Mouse (Mus musculus) kidney, adult 2 months (tissue): ENCODE results near the gene Tcf12. TPM values are rescaled to one million over a fixed set of nuclear protein-coding genes. Genes with fewer than 3 reads are reported as not detected.

Source experiments
- DNase-seq: peaks from one replicate; pipeline ENCODE4 v3.0.0; 2021
- H3K27ac ChIP-seq: fragments of 200-500 bp; 2 replicates; pipeline ENCODE4 v1.5.1; 2012; ENCODE audit warnings: low read depth, low read length, control low read depth, inconsistent platforms; ENCODE audit not compliant: insufficient read depth
- H3K27me3 ChIP-seq: fragments of 200-500 bp; replicated peaks from 2 replicates; pipeline ENCODE4 v1.6.1; 2012; ENCODE audit warnings: mild to moderate bottlenecking, moderate library complexity, low read length, inconsistent platforms; ENCODE audit not compliant: control insufficient read depth, insufficient read depth
- H3K36me3 ChIP-seq: fragments of 200-500 bp; 2 replicates; pipeline ENCODE4 v1.6.1; 2012; ENCODE audit warnings: mild to moderate bottlenecking, moderate library complexity, low read length, inconsistent platforms; ENCODE audit not compliant: control insufficient read depth, insufficient read depth
- H3K4me1 ChIP-seq: fragments of 200-500 bp; 2 replicates; pipeline ENCODE4 v1.6.1; 2011; ENCODE audit warnings: low read length; ENCODE audit not compliant: control insufficient read depth, insufficient read depth
- H3K4me3 ChIP-seq: fragments of 200-500 bp; 2 replicates; pipeline ENCODE4 v1.5.1; 2011; ENCODE audit warnings: mild to moderate bottlenecking, low read depth, low read length, control low read depth; ENCODE audit not compliant: insufficient read depth
- CTCF ChIP-seq: fragments of 200-500 bp; conservative IDR thresholded peaks from 2 replicates; pipeline ENCODE4 v1.5.1; 2011; ENCODE audit warnings: low read depth, mild to moderate bottlenecking, control low read depth, low read length, moderate library complexity, mixed read lengths; ENCODE audit not compliant: insufficient read depth, insufficient read length
- POLR2A ChIP-seq: fragments of 200-500 bp; IDR thresholded peaks from one replicate; pipeline ENCODE4 v1.6.1; 2011; ENCODE audit warnings: low read depth, low read length, control low read depth
- WGBS: fragments of 180-500 bp; shearing (Covaris S2); methylation state at CpG from one replicate; pipeline ENCODE4 v1.1.7; 2018; 5-methylcytosine and 5-hydroxymethylcytosine counted together
- polyA plus RNA-seq: library from polyadenylated mRNA; depleted of rRNA; stranded (reverse); fragments of >200 nt; gene quantifications from 2 replicates; pipeline ENCODE4 v1.2.3, GENCODE M21; 2012

Tcf12 gene
- polyA plus RNA-seq, 1 experiment, result 50.0 TPM

GRCm38 (mm10) chr9:71894246-71894942 lies 217.3 kb downstream of the Tcf12 start:
- TF ChIP-seq POLR2A, result no peak
- Histone ChIP-seq H3K27me3 (no peaks in the 10 kb centered on the region), H3K4me1 (no peaks in the 10 kb centered on the region), H3K36me3 (no peaks in the 10 kb centered on the region), H3K4me3 (no peak overlapping the region), H3K27ac (no peak overlapping the region)
- WGBS, result 84% methylated on average over 11 of the region's 11 CpGs
- no peak for DNase-seq

- no peak for DNase-seq
- Histone ChIP-seq H3K36me3 (no peaks in the 10 kb centered on the region), H3K27me3 (no peaks in the 10 kb centered on the region), H3K27ac (no peak overlapping the region), H3K4me1 (no peaks in the 10 kb centered on the region), H3K4me3 (no peak overlapping the region)
- TF ChIP-seq CTCF (no peak), POLR2A (no peak)
- 43% methylated on average over 5 of the region's 5 CpGs for WGBS
These were observed 223.2 kb downstream of the Tcf12 start for GRCm38 (mm10) chr9:71888450-71888849.

DNA sequence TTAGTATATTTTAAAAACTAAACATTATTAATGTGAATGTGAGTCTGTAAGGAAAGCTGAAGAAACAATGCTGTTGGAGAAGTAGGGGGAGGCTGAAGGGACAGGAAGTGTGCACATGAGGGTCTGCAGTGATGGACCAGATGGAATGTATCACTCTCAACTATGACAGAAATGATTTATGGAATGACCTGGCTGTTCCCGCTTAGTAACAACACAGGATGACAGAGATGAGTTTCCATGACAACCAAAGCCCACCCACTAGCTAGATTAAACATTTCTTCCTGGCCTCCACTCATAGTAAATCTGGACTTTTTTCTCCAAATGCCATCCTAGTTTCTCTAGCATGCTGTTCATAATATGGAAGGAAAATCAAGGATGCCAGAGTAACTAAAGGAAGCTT lies 231.0 kb downstream of the Tcf12 start:
- TF ChIP-seq POLR2A (no peak), CTCF (no peak)
- Histone ChIP-seq H3K4me3 (no peak overlapping the region), H3K4me1 (no peaks in the 10 kb centered on the region), H3K27me3 (no peaks in the 10 kb centered on the region), H3K27ac (no peak overlapping the region), H3K36me3 (peaks cover 3% of the 10 kb centered on the region; the same call in 1 of the 2 replicates)
- no peak for DNase-seq
- 60% methylated on average over 1 of the region's 1 CpGs for WGBS

DNA sequence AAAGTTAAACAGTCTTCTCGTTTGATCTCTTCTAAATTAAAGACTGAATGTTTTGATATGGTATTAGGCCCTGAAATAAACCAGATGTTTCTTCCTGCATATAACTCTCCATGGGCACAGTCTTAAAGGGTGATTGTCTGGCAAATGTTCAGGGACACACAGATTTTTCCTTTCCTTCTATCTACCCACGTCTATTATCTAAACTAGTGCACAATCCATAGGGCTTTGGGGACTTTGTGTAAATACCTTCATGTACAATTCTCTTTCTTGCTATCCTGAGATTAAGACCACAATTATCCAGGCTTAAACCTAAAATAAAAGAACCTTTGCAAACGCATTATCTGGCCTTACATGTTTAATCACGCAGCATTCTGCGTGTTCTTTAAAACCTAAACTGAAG lies 231.7 kb downstream of the Tcf12 start:
- Histone ChIP-seq H3K27ac (no peak overlapping the region), H3K4me3 (no peak overlapping the region), H3K36me3 (peaks cover 3% of the 10 kb centered on the region; the same call in 1 of the 2 replicates), H3K27me3 (no peaks in the 10 kb centered on the region), H3K4me1 (no peaks in the 10 kb centered on the region)
- no peak for DNase-seq
- TF ChIP-seq CTCF (no peak), POLR2A (no peak)
- 69% methylated on average over 5 of the region's 5 CpGs for WGBS

DNA sequence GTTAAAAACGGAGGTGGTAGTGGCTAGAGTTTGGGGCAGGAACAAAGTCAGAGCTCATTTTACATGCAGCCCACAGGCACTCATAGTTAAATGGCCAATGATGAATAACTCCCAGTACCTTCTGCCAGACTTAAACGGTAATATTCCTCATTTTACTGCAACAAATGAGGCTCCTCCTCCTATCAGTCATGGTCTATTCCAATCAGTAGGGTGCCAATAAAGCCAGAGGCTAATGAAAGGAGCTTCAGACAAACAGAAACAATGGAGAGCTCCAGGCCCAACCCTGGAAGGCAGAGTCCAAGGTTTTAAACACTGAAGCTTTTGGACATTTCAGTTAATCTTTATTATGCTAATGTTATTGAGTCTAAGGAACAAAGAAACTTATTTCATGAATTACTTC lies 232.3 kb downstream of the Tcf12 start:
- Histone ChIP-seq H3K4me3 (no peak overlapping the region), H3K27me3 (no peaks in the 10 kb centered on the region), H3K4me1 (no peaks in the 10 kb centered on the region), H3K36me3 (peaks cover 3% of the 10 kb centered on the region; the same call in 1 of the 2 replicates), H3K27ac (no peak overlapping the region)
- DNase-seq, result peak; percentile 2
- TF ChIP-seq POLR2A, result no peak
- 55% methylated on average over 2 of the region's 2 CpGs for WGBS

- peaks cover 3% of the 10 kb centered on the region; the same call in 1 of the 2 replicates for H3K36me3 ChIP-seq
These were observed 233.8 kb downstream of the Tcf12 start for GRCm38 (mm10) chr9:71877867-71878266.

GRCm38 (mm10) chr9:71874761-71875160 lies 236.9 kb downstream of the Tcf12 start:
- Histone ChIP-seq H3K36me3 (peaks cover 3% of the 10 kb centered on the region; the same call in 1 of the 2 replicates), H3K27ac (no peak overlapping the region), H3K4me1 (no peaks in the 10 kb centered on the region), H3K4me3 (no peak overlapping the region), H3K27me3 (no peaks in the 10 kb centered on the region)
- no peak for TF ChIP-seq CTCF
- no peak for TF ChIP-seq POLR2A
- DNase-seq, result no peak
- WGBS, result 85% methylated on average over 2 of the region's 2 CpGs

More at GRCm38 (mm10) chr9:71877867-71878266, 233.8 kb downstream of the Tcf12 start:
- no peak overlapping the region for H3K4me3 ChIP-seq
- H3K4me1 ChIP-seq, result no peaks in the 10 kb centered on the region
- no peak overlapping the region for H3K27ac ChIP-seq
- no peaks in the 10 kb centered on the region for H3K27me3 ChIP-seq
- 90% methylated on average over 3 of the region's 3 CpGs for WGBS
- DNase-seq, result no peak
- TF ChIP-seq CTCF (no peak), POLR2A (no peak)
